Mouse (Mus musculus): ENCODE data around the gene Txnrd2. TPM values are rescaled to one million over a fixed set of nuclear protein-coding genes. Genes with fewer than 3 reads are reported as not detected.

The Txnrd2 gene
- total and polyA plus RNA-seq, 3 experiments: 14.6 to 24.1 (median 22.0) TPM

DNA sequence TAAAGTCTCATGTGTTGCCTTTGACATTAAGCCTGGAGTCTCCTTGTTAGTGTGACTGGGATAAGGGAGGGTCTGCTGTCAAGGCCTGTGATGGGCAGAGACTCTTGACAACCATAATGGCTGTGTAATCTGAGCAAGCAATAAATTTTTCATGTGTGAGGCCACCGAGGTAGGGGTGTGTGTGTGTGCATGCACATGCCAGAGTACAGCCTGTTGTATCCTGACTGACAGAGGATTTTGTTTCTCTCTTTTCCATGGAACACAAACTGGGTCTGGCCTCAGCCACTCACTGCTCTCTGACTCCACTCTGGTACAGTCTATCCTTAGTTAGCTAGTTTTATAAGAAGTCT, 81.0 kb downstream of the Txnrd2 start:
- Histone ChIP-seq H3K27ac (ENCODE audit: insufficient read depth, low read depth) (no peak overlapping the region), H3K36me3 (replicated peaks in 1 of 2; ENCODE audit: control insufficient read depth in 1 of 2, insufficient read depth in 1 of 2, low read length in 1 of 2) (peaks cover 1 to 66% of the 10 kb centered on the region in 2 experiments), H3K9ac (ENCODE audit: insufficient read depth, low read depth) (no peak overlapping the region), H3K4me1 (ENCODE audit: control insufficient read depth in 1 of 2, insufficient read depth in 2 of 2) (peaks cover 0 to 1% of the 10 kb centered on the region in 2 experiments; a peak in 1 of 4 replicates), H3K79me2 (replicated peaks; ENCODE audit: control insufficient read depth, extremely low read depth, insufficient read depth, poor library complexity, severe bottlenecking) (no peaks in the 10 kb centered on the region), H3K9me3 (replicated peaks; ENCODE audit: low read length) (no peaks in the 10 kb centered on the region), H3K4me3 (replicated peaks in 1 of 3; ENCODE audit: low read depth in 2 of 3, low read length in 2 of 3, poor library complexity in 1 of 3) (no peak overlapping the region), H3K4me2 (ENCODE audit: insufficient read depth, low read depth, poor library complexity, severe bottlenecking) (no peak overlapping the region), H3K27me3 (replicated peaks) (no peaks in the 10 kb centered on the region)
- TF ChIP-seq MAZ (IDR thresholded peaks at IDR 0.05; ENCODE audit: low read depth, low read length) (no peak), ZNF384 (IDR thresholded peaks at IDR 0.05; ENCODE audit: low read depth, low read length) (no peak), MEF2A (IDR thresholded peaks at IDR 0.05; ENCODE audit: borderline replicate concordance, low read depth, low read length) (no peak), KAT2A (IDR thresholded peaks at IDR 0.05; ENCODE audit: insufficient replicate concordance, low read length) (no peak), ZKSCAN1 (IDR thresholded peaks at IDR 0.05; ENCODE audit: borderline replicate concordance, low read depth, low read length) (no peak), MYC (IDR thresholded peaks at IDR 0.05; ENCODE audit: low read depth, low read length) (no peak), BHLHE40 (IDR thresholded peaks at IDR 0.05; ENCODE audit: low read depth, low read length) (no peak), CTCF (conservative IDR thresholded peaks at IDR 0.05 in 1 of 2, IDR thresholded peaks at IDR 0.05 in 1 of 2; ENCODE audit: low read depth in 2 of 2, low read length in 2 of 2) (no peak), NELFE (IDR thresholded peaks at IDR 0.05; ENCODE audit: low read depth, low read length) (no peak), CHD1 (IDR thresholded peaks at IDR 0.05; ENCODE audit: low read depth, low read length) (no peak), HCFC1 (IDR thresholded peaks at IDR 0.05; ENCODE audit: low read depth, low read length) (no peak)
- dilution Hi-C loops (cut with MboI; ENCODE audit: extremely low pct_ligation_motif_present, extremely low pct_unique_long_range_greater_than_20kb, low sequenced_read_pairs): no loop called here
- DNase-seq (ENCODE audit: extremely low read depth): no peak
- in situ Hi-C loops (cut with MboI; ENCODE audit: low pct_ligation_motif_present, low pct_unique_long_range_greater_than_20kb, low sequenced_read_pairs): no loop called here

DNA sequence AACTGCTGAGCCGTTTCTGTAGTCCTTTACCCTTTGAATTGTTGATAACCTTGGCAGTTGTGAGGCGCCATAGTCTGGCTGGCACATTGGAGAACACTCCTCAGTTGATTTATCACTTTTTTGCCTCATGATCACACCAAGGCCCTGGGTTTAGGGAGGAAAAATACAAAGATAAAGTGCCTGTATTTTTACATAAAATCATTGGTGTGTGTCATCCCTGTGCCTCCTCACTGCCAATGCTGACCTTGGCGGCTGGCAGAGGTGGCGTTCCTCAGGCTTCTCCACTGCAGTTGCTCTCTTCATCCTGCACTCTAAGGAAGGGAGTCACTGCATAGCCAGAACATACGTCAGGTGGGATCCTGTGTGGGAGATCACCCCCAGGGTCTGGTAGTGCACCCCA, 85.6 kb downstream of the Txnrd2 start:
- no peak overlapping the region for H3K4me2 ChIP-seq (ENCODE audit: insufficient read depth, low read depth, poor library complexity, severe bottlenecking)
- no peaks in the 10 kb centered on the region for H3K9me3 ChIP-seq (replicated peaks; ENCODE audit: low read length)

DNA sequence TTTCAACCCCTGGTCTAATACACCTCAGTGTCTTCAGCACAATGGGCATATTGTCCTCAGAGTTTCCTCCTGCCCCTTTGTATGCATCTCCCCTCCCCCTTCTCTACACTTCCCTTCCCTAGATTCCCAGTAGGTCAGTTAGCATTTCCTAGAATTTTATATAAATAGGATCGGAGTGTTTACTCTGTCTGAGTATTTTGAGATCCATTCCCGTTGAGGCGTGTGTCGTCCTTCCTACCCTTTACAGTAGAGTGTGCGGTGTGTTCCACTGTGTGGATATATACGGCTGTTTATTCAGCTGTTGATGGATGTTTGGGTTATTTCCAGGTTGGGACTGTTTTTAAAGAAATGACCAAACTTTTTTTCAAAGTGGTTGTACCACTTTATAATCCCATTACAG, 87.3 kb downstream of the Txnrd2 start:
- Histone ChIP-seq H3K4me2 (ENCODE audit: insufficient read depth, low read depth, poor library complexity, severe bottlenecking) (no peak overlapping the region), H3K4me1 (ENCODE audit: control insufficient read depth in 1 of 2, insufficient read depth in 2 of 2) (no peaks in the 10 kb centered on the region), H3K4me3 (replicated peaks in 1 of 3; ENCODE audit: low read depth in 2 of 3, low read length in 2 of 3, poor library complexity in 1 of 3) (no peak overlapping the region), H3K9ac (ENCODE audit: insufficient read depth, low read depth) (no peak overlapping the region), H3K27me3 (replicated peaks) (no peaks in the 10 kb centered on the region), H3K79me2 (replicated peaks; ENCODE audit: control insufficient read depth, extremely low read depth, insufficient read depth, poor library complexity, severe bottlenecking) (no peaks in the 10 kb centered on the region), H3K9me3 (replicated peaks; ENCODE audit: low read length) (no peaks in the 10 kb centered on the region), H3K27ac (ENCODE audit: insufficient read depth, low read depth) (no peak overlapping the region), H3K36me3 (replicated peaks in 1 of 2; ENCODE audit: control insufficient read depth in 1 of 2, insufficient read depth in 1 of 2, low read length in 1 of 2) (peaks cover 0 to 28% of the 10 kb centered on the region in 2 experiments)
- dilution Hi-C loops (cut with MboI; ENCODE audit: extremely low pct_ligation_motif_present, extremely low pct_unique_long_range_greater_than_20kb, low sequenced_read_pairs) (no loop called here), in situ Hi-C loops (cut with MboI; ENCODE audit: low pct_ligation_motif_present, low pct_unique_long_range_greater_than_20kb, low sequenced_read_pairs) (no loop called here)
- DNase-seq (ENCODE audit: extremely low read depth): no peak
- TF ChIP-seq ZC3H11A (IDR thresholded peaks at IDR 0.05; ENCODE audit: low read depth, low read length): no peak
- no peak for TF ChIP-seq POLR2A (IDR thresholded peaks at IDR 0.05; ENCODE audit: low read depth, low read length)
- TF ChIP-seq EP300 (IDR thresholded peaks at IDR 0.05; ENCODE audit: low read length): no peak
- no peak for TF ChIP-seq TBP (conservative IDR thresholded peaks at IDR 0.05; ENCODE audit: low read depth, low read length)
- TF ChIP-seq SIN3A (IDR thresholded peaks at IDR 0.05; ENCODE audit: low read length): no peak
- TF ChIP-seq CHD2 (IDR thresholded peaks at IDR 0.05; ENCODE audit: low read length): no peak
- TF ChIP-seq NELFE (IDR thresholded peaks at IDR 0.05; ENCODE audit: low read depth, low read length): no peak
- TF ChIP-seq ZMIZ1 (IDR thresholded peaks at IDR 0.05; ENCODE audit: low read depth, low read length): no peak
- no peak for TF ChIP-seq KAT2A (IDR thresholded peaks at IDR 0.05; ENCODE audit: insufficient replicate concordance, low read length)
- no peak for TF ChIP-seq RAD21 (IDR thresholded peaks at IDR 0.05; ENCODE audit: low read depth, low read length)
- TF ChIP-seq RCOR1 (conservative IDR thresholded peaks at IDR 0.05; ENCODE audit: low read depth, low read length): no peak
- no peak for TF ChIP-seq HCFC1 (IDR thresholded peaks at IDR 0.05; ENCODE audit: low read depth, low read length)
- TF ChIP-seq USF2 (conservative IDR thresholded peaks at IDR 0.05; ENCODE audit: low read depth, low read length): no peak
- TF ChIP-seq ZNF384 (IDR thresholded peaks at IDR 0.05; ENCODE audit: low read depth, low read length): no peak
- TF ChIP-seq IRF4 (IDR thresholded peaks at IDR 0.05; ENCODE audit: low read depth, low read length): no peak

More for the DNA sequence above, 85.6 kb downstream of the Txnrd2 start:
- Histone ChIP-seq H3K4me3 (replicated peaks in 1 of 3; ENCODE audit: low read depth in 2 of 3, low read length in 2 of 3, poor library complexity in 1 of 3) (no peak overlapping the region), H3K27ac (ENCODE audit: insufficient read depth, low read depth) (no peak overlapping the region), H3K9ac (ENCODE audit: insufficient read depth, low read depth) (no peak overlapping the region), H3K36me3 (replicated peaks in 1 of 2; ENCODE audit: control insufficient read depth in 1 of 2, insufficient read depth in 1 of 2, low read length in 1 of 2) (peaks cover 0 to 33% of the 10 kb centered on the region in 2 experiments), H3K27me3 (replicated peaks) (no peaks in the 10 kb centered on the region), H3K4me1 (ENCODE audit: control insufficient read depth in 1 of 2, insufficient read depth in 2 of 2) (no peaks in the 10 kb centered on the region), H3K79me2 (replicated peaks; ENCODE audit: control insufficient read depth, extremely low read depth, insufficient read depth, poor library complexity, severe bottlenecking) (no peaks in the 10 kb centered on the region)
- in situ Hi-C loops (cut with MboI; ENCODE audit: low pct_ligation_motif_present, low pct_unique_long_range_greater_than_20kb, low sequenced_read_pairs): no loop called here
- dilution Hi-C loops (cut with MboI; ENCODE audit: extremely low pct_ligation_motif_present, extremely low pct_unique_long_range_greater_than_20kb, low sequenced_read_pairs): no loop called here
- TF ChIP-seq POLR2A (IDR thresholded peaks at IDR 0.05; ENCODE audit: low read depth, low read length) (no peak), ZNF384 (IDR thresholded peaks at IDR 0.05; ENCODE audit: low read depth, low read length) (no peak), UBTF (IDR thresholded peaks at IDR 0.05; ENCODE audit: low read depth, low read length) (no peak), GABPA (IDR thresholded peaks at IDR 0.05; ENCODE audit: insufficient replicate concordance, low read depth, low read length) (no peak), POLR2AphosphoS2 (IDR thresholded peaks at IDR 0.05; ENCODE audit: low read depth, low read length) (no peak), USF2 (conservative IDR thresholded peaks at IDR 0.05; ENCODE audit: low read depth, low read length) (no peak), JUND (conservative IDR thresholded peaks at IDR 0.05; ENCODE audit: low read depth, low read length) (no peak), TCF12 (IDR thresholded peaks at IDR 0.05; ENCODE audit: low read depth, low read length) (no peak)
- no peak for DNase-seq (ENCODE audit: extremely low read depth)
